ENCODE assay signal across 17 mouse cellular contexts in genomic region chr5:122965427-122965826, GRCm38 (mm10). TPM values are rescaled to one million over a fixed set of nuclear protein-coding genes. Genes with fewer than 3 reads are reported as not detected.
DNase-seq lines count a peak whose midpoint lies in the region; TF ChIP-seq lines count a peak whose summit lies in the region.
"Had no signal": no experiment of that assay in that cellular context is flagged by ENCODE, and none has a peak within 500 bp of the region (broad histone marks: within the 10 kb centered on the region; RNA-seq: fewer than 3 reads in every experiment).

No protein-coding gene starts in this region.

- peaks cover 6% of the 10 kb centered on the region; the same call in 1 of the 2 replicates for H3K4me1 ChIP-seq in kidney, adult 2 months (ENCODE audit: control insufficient read depth, insufficient read depth, low read length)
- H3K4me1 ChIP-seq in ES-E14 (ENCODE audit: control insufficient read depth in 2 of 2, insufficient read depth in 2 of 2, low read length in 2 of 2, poor library complexity in 1 of 2), result peaks cover 0 to 7% of the 10 kb centered on the region in 2 experiments; a peak in 2 of 4 replicates
- peaks cover 15% of the 10 kb centered on the region for H3K4me1 ChIP-seq in small intestine, adult 2 months (ENCODE audit: control insufficient read depth, insufficient read depth, insufficient read length, low read length)
- no peaks in the 10 kb centered on the region for H3K4me1 ChIP-seq in thymus, adult 2 months (replicated peaks; ENCODE audit: control insufficient read depth, insufficient read depth, low read length)
- H3K4me1 ChIP-seq: embryonic facial prominence, embryonic 13.5 days; hindbrain, embryonic 10.5 days had no signal

- no peak for TF ChIP-seq POLR2A in kidney, adult 2 months (IDR thresholded peaks at IDR 0.05; ENCODE audit: low read depth, low read length)
- no peak for TF ChIP-seq POLR2A in small intestine, adult 2 months (IDR thresholded peaks at IDR 0.05; ENCODE audit: low read depth, low read length)
- TF ChIP-seq POLR2A in thymus, adult 2 months (IDR thresholded peaks at IDR 0.05; ENCODE audit: control insufficient read depth, extremely low read depth, insufficient read depth, low read length, poor library complexity), result no peak

- TF ChIP-seq CTCF in kidney, adult 2 months (conservative IDR thresholded peaks at IDR 0.05; ENCODE audit: insufficient read depth, insufficient read length, low read depth, low read length), result no peak
- no peak for TF ChIP-seq CTCF in small intestine, adult 2 months (IDR thresholded peaks at IDR 0.05; ENCODE audit: extremely low read depth, insufficient read length, insufficient replicate concordance, low read depth, low read length)
- TF ChIP-seq CTCF in thymus, adult 2 months (IDR thresholded peaks at IDR 0.05; ENCODE audit: borderline replicate concordance, control insufficient read depth, extremely low read depth, insufficient read depth, low read length, poor library complexity), result no peak

- WGBS in kidney, adult 2 months, result 55% methylated on average over 11 of the region's 11 CpGs
- 25% methylated on average over 11 of the region's 11 CpGs for WGBS in small intestine, adult 2 months
- 46% methylated on average over 11 of the region's 11 CpGs for WGBS in thymus, adult 2 months

- H3K9me3 ChIP-seq in ES-E14 (ENCODE audit: control insufficient read depth, insufficient read depth, low read depth, low read length), result no peaks in the 10 kb centered on the region
- H3K9me3 ChIP-seq: embryonic facial prominence, embryonic 13.5 days; G1E; heart, embryonic 13.5 days; hindbrain, embryonic 10.5 days; liver, embryonic 12.5 days had no signal

- H3K27me3 ChIP-seq in kidney, adult 2 months (replicated peaks; ENCODE audit: control insufficient read depth, insufficient read depth, low read length), result no peaks in the 10 kb centered on the region
- no peaks in the 10 kb centered on the region for H3K27me3 ChIP-seq in small intestine, adult 2 months (ENCODE audit: control insufficient read depth, insufficient read depth, low read length)
- no peaks in the 10 kb centered on the region for H3K27me3 ChIP-seq in thymus, adult 2 months (ENCODE audit: control insufficient read depth, insufficient read depth, low read length)
- H3K27me3 ChIP-seq: embryonic facial prominence, embryonic 13.5 days; heart, embryonic 13.5 days; liver, embryonic 12.5 days had no signal

- no peak overlapping the region for H3K4me3 ChIP-seq in kidney, adult 2 months (ENCODE audit: insufficient read depth, low read depth, low read length)
- no peak overlapping the region for H3K4me3 ChIP-seq in ES-E14 (ENCODE audit: insufficient read depth in 1 of 2, low read depth in 1 of 2, low read length in 2 of 2, poor library complexity in 1 of 2, severe bottlenecking in 1 of 2)
- H3K4me3 ChIP-seq in small intestine, adult 2 months (ENCODE audit: low read depth, low read length), result no peak overlapping the region
- no peak overlapping the region for H3K4me3 ChIP-seq in thymus, adult 2 months (ENCODE audit: control insufficient read depth, insufficient read depth, low read length)
- H3K4me3 ChIP-seq: embryonic facial prominence, embryonic 13.5 days; heart, embryonic 13.5 days; hindbrain, embryonic 10.5 days; liver, embryonic 12.5 days had no signal

- peak; percentile 48 for DNase-seq in cerebellum, adult 9-11 months
- DNase-seq in cerebellum, adult 8-10 months, result no peak
- DNase-seq in kidney, adult 2 months, result peak; percentile 83
- DNase-seq in kidney, postnatal 10 days, result no peak
- no peak for DNase-seq in ES-E14 (ENCODE audit: low read depth, low spot score)
- no peak for DNase-seq in urinary bladder, postnatal 4 days (ENCODE audit: low spot score in 2 of 2)
- no peak for DNase-seq in thymus, adult 2 months
- DNase-seq: adrenal gland, postnatal 25 days; gastrocnemius, postnatal 25 days; left cerebral cortex, postnatal 4 days; thymus, postnatal 25 days had no signal

- no peaks in the 10 kb centered on the region for H3K36me3 ChIP-seq in kidney, adult 2 months (ENCODE audit: control insufficient read depth, insufficient read depth, low read length)
- H3K36me3 ChIP-seq in ES-E14 (ENCODE audit: control insufficient read depth, insufficient read depth, low read length, poor library complexity, severe bottlenecking), result peaks cover 11% of the 10 kb centered on the region; the same call in 1 of the 2 replicates
- H3K36me3 ChIP-seq in small intestine, adult 2 months (ENCODE audit: control insufficient read depth, insufficient read depth, low read length), result 0 out of 2 replicates have a peak, but pooled peaks cover 1% of the 10 kb centered on the region
- peaks cover 9% of the 10 kb centered on the region; the same call in 1 of the 2 replicates for H3K36me3 ChIP-seq in thymus, adult 2 months (ENCODE audit: control insufficient read depth, insufficient read depth, low read length)

- no peak overlapping the region for H3K27ac ChIP-seq in kidney, adult 2 months (ENCODE audit: insufficient read depth, low read depth, low read length)
- H3K27ac ChIP-seq in ES-E14 (ENCODE audit: insufficient read depth, low read depth, low read length, poor library complexity, severe bottlenecking), result no peak overlapping the region
- peak overlapping the region; percentile 70 for H3K27ac ChIP-seq in small intestine, adult 2 months (ENCODE audit: insufficient read depth, low read depth, low read length)
- no peak overlapping the region for H3K27ac ChIP-seq in thymus, adult 2 months (ENCODE audit: control insufficient read depth, insufficient read depth, low read length)
- H3K27ac ChIP-seq: embryonic facial prominence, embryonic 13.5 days; heart, embryonic 13.5 days; hindbrain, embryonic 10.5 days; liver, embryonic 12.5 days had no signal

- H3K9ac ChIP-seq in ES-E14 (ENCODE audit: insufficient read depth, low read depth, low read length, poor library complexity, severe bottlenecking), result 0 out of 2 replicates have a peak overlapping the region, but pooled peaks have one; percentile 13
- H3K9ac ChIP-seq: embryonic facial prominence, embryonic 13.5 days; heart, embryonic 13.5 days; liver, embryonic 12.5 days had no signal

- in situ Hi-C loops in ES-E14 (cut with MboI; ENCODE audit: low sequenced_read_pairs in 2 of 2, unreplicated experiment in 2 of 2), result no loop called here

TF ChIP-seq in ES-E14, 5 proteins besides CTCF, POLR2A, EP300 and RAD21:
- TF ChIP-seq CHD2 (IDR thresholded peaks at IDR 0.05; ENCODE audit: low read depth, low read length) (no peak), ZC3H11A (IDR thresholded peaks at IDR 0.05; ENCODE audit: borderline replicate concordance, low read depth, low read length) (no peak), ZNF384 (IDR thresholded peaks at IDR 0.05; ENCODE audit: low read depth, low read length) (no peak), MAFK (IDR thresholded peaks at IDR 0.05; ENCODE audit: insufficient read depth, low read depth, low read length) (no peak), HCFC1 (IDR thresholded peaks at IDR 0.05; ENCODE audit: borderline replicate concordance, insufficient read depth, low read length) (no peak)

RNA-seq across cellular contexts. Expression of gene Kdm2b, which starts 24.2 kb away (rescaled TPM):
- polyA plus RNA-seq in kidney, adult 2 months (2012; rRNA removed), result 9.6 and 10.9 TPM in 2 replicates
- total RNA-seq in ES-E14 (2012; rRNA removed), result 66.1 and 68.6 TPM in 2 replicates
- 8.6 and 12.0 TPM in 2 replicates for polyA plus RNA-seq in small intestine, adult 2 months (2012; rRNA removed)
- 65.1 and 73.9 TPM in 2 replicates for polyA plus RNA-seq in thymus, adult 2 months (2012; rRNA removed)

RNA-seq across cellular contexts. Expression of gene Orai1, which starts 49.4 kb away (rescaled TPM):
- polyA plus RNA-seq in kidney, adult 2 months (2012; rRNA removed), result 63.2 and 90.6 TPM in 2 replicates
- total RNA-seq in ES-E14 (2012; rRNA removed), result 20.0 and 33.4 TPM in 2 replicates
- 70.0 and 133 TPM in 2 replicates for polyA plus RNA-seq in small intestine, adult 2 months (2012; rRNA removed)
- polyA plus RNA-seq in thymus, adult 2 months (2012; rRNA removed), result 76.9 and 87.4 TPM in 2 replicates

Comparison
In these comparisons a context has a peak if more than half of its experiments do, and no peak if none do; other contexts are left out.
1. DNase-seq: peak in cerebellum, adult 9-11 months (single experiment) and kidney, adult 2 months (single experiment); none in cerebellum, adult 8-10 months (single experiment), kidney, postnatal 10 days (single experiment), ES-E14 (single experiment), urinary bladder, postnatal 4 days (0 of 2) and thymus, adult 2 months (single experiment).